Mouse (Mus musculus): ENCODE data around the gene Dnase1l3. TPM values are rescaled to one million over a fixed set of nuclear protein-coding genes. Genes with fewer than 3 reads are reported as not detected.
"Not testable (repeated sequence)": the region's sequence is repeated elsewhere in the genome, so short reads cannot be mapped to it uniquely, and the experiment has no call there.

Gene Dnase1l3
- polyA plus RNA-seq, 1 experiment from 2014 or later, result 0.04 TPM

DNA sequence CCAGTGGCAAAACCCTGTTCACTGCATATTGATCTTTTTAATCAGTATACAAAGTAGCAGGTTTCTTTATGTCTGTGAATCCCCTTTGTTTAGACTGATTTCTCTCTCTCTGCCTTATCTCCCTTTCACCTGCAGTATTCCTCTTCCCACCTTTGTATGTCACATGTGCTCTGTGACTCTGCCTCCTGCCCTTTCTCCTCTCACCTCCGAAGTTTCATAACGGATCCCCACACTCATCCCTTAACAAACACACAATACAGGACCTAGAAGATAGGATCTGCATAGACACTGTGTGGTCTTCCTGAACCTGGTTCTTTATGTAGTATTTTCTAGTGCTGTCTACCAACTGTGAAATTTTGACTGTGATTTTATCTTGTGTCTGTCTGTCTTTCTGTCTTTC lies 16.9 kb upstream of the Dnase1l3 start:
- no peak overlapping the region for H3K27ac ChIP-seq (ENCODE audit: poor library complexity, severe bottlenecking)
- no peak overlapping the region for H3K9ac ChIP-seq
- H3K4me3 ChIP-seq, result no peak overlapping the region
- H3K4me1 ChIP-seq (replicated peaks), result no peaks in the 10 kb centered on the region
- 78% methylated on average over 2 of the region's 2 CpGs for WGBS
- no peaks in the 10 kb centered on the region for H3K27me3 ChIP-seq (replicated peaks)
- ATAC-seq (ENCODE audit: insufficient number of reproducible peaks, low FRiP score), result no peak
- H3K9me3 ChIP-seq (replicated peaks), result no peaks in the 10 kb centered on the region
- H3K4me2 ChIP-seq, result no peak overlapping the region
- H3K36me3 ChIP-seq, result no peaks in the 10 kb centered on the region

DNA sequence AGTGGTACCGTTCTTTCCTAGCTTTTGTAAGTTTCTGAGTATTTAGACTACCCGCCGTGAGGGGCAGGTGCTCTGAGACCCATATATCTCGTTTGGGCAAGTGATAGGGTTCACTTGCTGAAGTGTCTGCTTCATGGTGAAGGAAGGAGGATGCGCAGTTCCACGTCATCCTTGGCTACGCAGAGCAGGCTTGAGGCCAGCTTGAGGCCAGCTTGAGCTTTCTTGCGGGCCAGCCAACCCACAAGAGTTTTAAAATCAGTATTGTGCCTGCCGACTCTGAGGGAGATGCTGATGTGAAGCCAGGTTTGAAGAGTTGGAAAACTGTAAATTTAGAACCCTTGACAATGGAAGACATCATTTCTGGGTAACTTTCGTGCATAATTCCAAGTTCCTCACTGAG lies 13.6 kb upstream of the Dnase1l3 start:
- no peak overlapping the region for H3K4me3 ChIP-seq
- H3K4me2 ChIP-seq, result no peak overlapping the region
- no peak overlapping the region for H3K27ac ChIP-seq (ENCODE audit: poor library complexity, severe bottlenecking)
- WGBS, result 86% methylated on average over 10 of the region's 10 CpGs
- no peaks in the 10 kb centered on the region for H3K36me3 ChIP-seq
- H3K4me1 ChIP-seq (replicated peaks), result peaks cover 9% of the 10 kb centered on the region
- H3K9ac ChIP-seq, result no peak overlapping the region
- H3K9me3 ChIP-seq (replicated peaks), result no peaks in the 10 kb centered on the region
- ATAC-seq (ENCODE audit: insufficient number of reproducible peaks, low FRiP score), result no peak
- peaks cover 9% of the 10 kb centered on the region; the same call in 1 of the 2 replicates for H3K27me3 ChIP-seq (replicated peaks)

DNA sequence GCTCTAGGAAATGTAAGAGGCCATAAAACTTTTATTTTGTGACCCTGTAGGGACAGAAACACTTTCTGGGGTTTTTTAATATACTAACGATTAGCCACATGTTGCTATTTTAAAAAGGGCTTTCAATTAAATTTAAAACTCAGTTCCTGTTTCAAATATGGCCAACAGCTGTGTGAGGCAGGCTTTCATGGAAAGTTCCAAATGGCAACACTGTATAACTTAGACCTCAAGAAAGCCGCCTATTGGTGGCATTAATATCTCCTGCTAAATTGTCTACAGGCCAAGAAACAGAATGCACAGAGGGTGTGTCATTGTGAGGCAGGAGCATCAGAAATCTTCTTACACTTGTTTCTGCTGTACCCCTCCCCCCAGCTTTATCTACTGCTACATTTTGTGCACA lies 13.1 kb upstream of the Dnase1l3 start:
- 75% methylated on average over 2 of the region's 2 CpGs for WGBS
- H3K4me1 ChIP-seq (replicated peaks), result peaks cover 9% of the 10 kb centered on the region
- H3K9me3 ChIP-seq (replicated peaks), result no peaks in the 10 kb centered on the region
- no peak overlapping the region for H3K9ac ChIP-seq
- ATAC-seq (ENCODE audit: insufficient number of reproducible peaks, low FRiP score), result no peak
- peaks cover 9% of the 10 kb centered on the region; the same call in 1 of the 2 replicates for H3K27me3 ChIP-seq (replicated peaks)
- H3K4me3 ChIP-seq, result no peak overlapping the region
- H3K27ac ChIP-seq (ENCODE audit: poor library complexity, severe bottlenecking), result no peak overlapping the region
- no peaks in the 10 kb centered on the region for H3K36me3 ChIP-seq
- H3K4me2 ChIP-seq, result no peak overlapping the region

DNA sequence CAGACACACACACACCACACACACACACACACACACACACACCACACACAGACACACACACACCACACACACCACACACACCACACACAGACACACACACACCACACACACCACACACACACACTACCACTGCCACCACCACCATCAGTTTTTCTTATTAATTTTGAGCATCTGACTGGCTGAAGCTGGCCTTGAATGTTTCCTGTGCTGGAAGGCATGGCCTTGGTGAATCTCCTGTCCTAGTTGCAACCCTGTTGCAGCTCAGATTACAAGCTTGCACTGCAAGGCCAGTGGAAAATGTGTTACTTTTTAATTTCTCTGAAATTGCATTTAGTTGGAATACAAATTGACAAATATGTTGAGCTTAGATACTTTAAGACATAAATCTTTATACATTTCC lies 12.7 kb upstream of the Dnase1l3 start:
- peaks cover 9% of the 10 kb centered on the region for H3K4me1 ChIP-seq (replicated peaks)
- H3K36me3 ChIP-seq, result no peaks in the 10 kb centered on the region
- no peak overlapping the region for H3K4me2 ChIP-seq
- H3K27me3 ChIP-seq (replicated peaks), result peaks cover 10% of the 10 kb centered on the region
- no peak overlapping the region for H3K9ac ChIP-seq
- no peak overlapping the region for H3K4me3 ChIP-seq
- ATAC-seq (ENCODE audit: insufficient number of reproducible peaks, low FRiP score), result no peak
- no peak overlapping the region for H3K27ac ChIP-seq (ENCODE audit: poor library complexity, severe bottlenecking)
- H3K9me3 ChIP-seq (replicated peaks), result no peaks in the 10 kb centered on the region

DNA sequence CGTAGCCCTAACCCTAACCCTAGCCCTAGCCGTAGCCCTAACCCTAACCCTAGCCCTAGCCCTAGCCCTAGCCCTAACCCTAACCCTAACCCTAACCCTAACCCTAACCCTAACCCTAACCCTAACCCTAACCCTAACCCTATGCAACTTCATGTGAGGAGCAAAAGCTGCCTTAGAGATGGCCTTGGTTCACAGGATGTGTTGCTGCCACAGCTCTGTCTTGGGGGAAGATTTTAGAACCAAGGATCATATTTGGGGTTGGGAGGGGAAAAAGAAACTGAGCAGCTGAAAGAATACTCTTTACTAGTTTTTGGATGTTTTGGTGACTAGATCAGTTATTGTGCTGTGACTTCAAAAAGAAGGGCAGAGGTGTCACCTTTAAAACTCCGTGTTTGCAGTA lies 11.7 kb upstream of the Dnase1l3 start:
- H3K4me2 ChIP-seq; H3K9ac ChIP-seq; H3K27ac ChIP-seq (ENCODE audit: poor library complexity, severe bottlenecking); H3K9me3 ChIP-seq (replicated peaks); H3K36me3 ChIP-seq; H3K4me3 ChIP-seq; ATAC-seq (ENCODE audit: insufficient number of reproducible peaks, low FRiP score): not testable (repeated sequence)
- Histone ChIP-seq H3K27me3 (replicated peaks) (peaks cover 19% of the 10 kb centered on the region), H3K4me1 (replicated peaks) (peaks cover 17% of the 10 kb centered on the region)
- 66% methylated on average over 3 of the region's 3 CpGs for WGBS

DNA sequence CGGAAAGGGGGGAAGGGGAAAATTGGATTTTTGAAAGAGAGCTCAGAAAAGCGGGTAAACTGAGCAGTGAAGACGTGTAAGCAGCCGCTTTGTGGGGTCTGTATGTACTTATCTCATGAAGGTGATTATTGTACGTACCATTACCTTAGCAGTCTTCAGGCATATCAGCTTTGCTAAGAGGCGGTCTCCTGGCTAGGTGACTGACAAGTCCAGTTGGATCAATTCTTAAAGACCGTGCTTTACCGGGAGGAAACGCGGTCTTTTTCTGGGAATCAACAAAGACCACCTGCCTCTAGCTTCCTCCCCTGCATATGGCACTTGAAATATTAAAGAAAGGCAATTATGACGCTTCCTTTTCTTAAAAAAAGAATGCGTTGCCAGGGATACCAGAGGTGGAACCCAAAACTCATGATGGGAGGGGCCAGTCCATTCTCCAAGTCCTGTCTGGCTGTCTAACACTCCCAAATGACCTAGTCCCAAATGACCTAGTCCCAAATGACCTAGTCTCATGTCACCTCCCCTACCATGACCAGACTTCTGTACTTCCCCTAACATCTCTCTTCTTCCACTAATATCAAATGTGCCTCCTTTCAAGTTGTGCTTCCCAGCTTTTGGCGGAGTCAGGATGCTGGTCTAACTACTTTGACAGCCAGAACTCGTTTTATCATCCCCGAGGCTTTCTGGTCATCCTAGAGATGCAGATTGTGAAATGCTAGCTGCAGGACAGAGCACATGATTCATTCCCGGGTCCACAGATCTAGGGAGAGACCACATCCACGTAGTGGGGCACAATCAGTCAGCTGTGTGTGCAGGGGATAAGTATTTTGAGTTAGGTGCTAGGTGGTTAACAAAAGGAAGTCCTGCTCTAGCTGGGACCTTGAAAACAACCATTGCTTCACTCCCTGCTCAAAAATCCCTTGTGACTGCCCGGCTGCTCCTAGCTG lies 9.6 kb upstream of the Dnase1l3 start:
- Histone ChIP-seq H3K9ac (peak overlapping the region; percentile 70; the same call in 1 of the 2 replicates), H3K27me3 (replicated peaks) (peaks cover 40% of the 10 kb centered on the region), H3K4me1 (replicated peaks) (peaks cover 18% of the 10 kb centered on the region), H3K4me3 (peak overlapping the region; percentile 68), H3K27ac (ENCODE audit: poor library complexity, severe bottlenecking) (no peak overlapping the region), H3K36me3 (no peaks in the 10 kb centered on the region), H3K9me3 (replicated peaks) (no peaks in the 10 kb centered on the region), H3K4me2 (peak overlapping the region; percentile 83)
- no peak for ATAC-seq (ENCODE audit: insufficient number of reproducible peaks, low FRiP score)
- 48% methylated on average over 18 of the region's 18 CpGs for WGBS

DNA sequence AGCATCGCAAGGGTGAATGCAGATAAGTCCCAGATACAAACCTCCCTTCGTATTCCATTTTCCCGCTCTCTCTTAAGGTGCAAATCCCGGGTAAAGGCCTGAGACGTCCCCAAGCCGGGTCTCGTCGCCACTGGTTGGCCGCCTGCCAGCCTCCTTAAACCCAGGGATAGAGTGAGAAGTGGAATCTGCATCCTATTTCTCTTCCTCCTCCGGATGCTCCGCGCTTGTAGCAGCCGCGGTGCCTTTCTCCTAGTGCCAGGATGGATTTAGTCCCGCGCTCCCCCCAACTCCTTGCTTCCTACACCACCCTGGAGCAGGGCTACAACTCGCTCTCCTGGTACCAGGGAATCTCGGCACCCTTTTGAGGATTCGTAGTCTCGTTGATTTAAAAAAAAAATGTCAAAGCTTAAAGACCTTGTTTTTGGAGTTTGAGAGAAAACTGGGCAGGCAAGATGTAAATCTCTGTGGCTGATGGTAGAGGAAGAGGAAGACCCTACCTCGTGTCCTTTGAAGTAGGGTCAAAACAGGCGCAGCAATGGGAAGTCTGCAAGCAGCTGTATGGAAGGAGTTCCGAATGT lies 8.8 kb upstream of the Dnase1l3 start:
- ATAC-seq (ENCODE audit: insufficient number of reproducible peaks, low FRiP score), result peak; percentile 30
- Histone ChIP-seq H3K4me2 (peak overlapping the region; percentile 83), H3K4me1 (replicated peaks) (peaks cover 18% of the 10 kb centered on the region), H3K36me3 (no peaks in the 10 kb centered on the region), H3K9me3 (replicated peaks) (no peaks in the 10 kb centered on the region), H3K27ac (ENCODE audit: poor library complexity, severe bottlenecking) (no peak overlapping the region), H3K9ac (peak overlapping the region; percentile 70), H3K27me3 (replicated peaks) (peaks cover 47% of the 10 kb centered on the region), H3K4me3 (peak overlapping the region; percentile 68)
- 2% methylated on average over 23 of the region's 23 CpGs for WGBS

DNA sequence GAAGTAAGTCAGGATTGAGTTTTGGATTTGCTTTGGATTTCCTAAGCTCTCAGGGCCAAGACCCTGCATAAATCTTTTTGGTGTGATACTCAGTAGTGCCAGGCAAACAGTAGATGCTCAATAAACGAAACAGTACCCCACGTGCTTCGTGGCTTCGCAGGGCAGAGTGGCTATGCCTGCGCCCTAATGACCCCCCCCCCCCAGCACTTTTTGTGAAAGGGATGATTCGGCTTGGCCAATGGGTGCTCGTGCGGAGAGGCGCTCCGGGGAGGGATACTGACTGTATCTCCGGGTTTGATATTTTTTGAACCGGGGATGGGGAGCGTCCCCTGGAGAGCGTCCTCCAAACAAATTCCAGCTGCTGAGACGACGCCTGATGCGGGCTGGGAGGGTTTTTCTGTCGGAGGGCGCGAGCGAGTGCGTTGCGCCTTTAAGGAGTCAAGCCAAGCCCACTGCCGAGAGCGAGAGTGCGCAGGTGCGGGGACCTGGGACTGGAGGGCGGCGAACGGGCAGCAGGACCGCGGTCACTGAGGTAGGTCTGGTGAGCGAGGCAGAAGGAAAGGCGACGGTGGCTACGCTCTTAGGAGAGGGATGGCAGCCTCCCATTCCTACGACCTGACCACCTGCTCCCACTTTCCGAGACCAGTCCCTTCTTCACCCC lies 8.2 kb upstream of the Dnase1l3 start, which contains the start of gene Abhd6:
Gene Abhd6 (plus strand): TSS at position 471 of the 661 bp plus-strand sequence.
- Histone ChIP-seq H3K27ac (ENCODE audit: poor library complexity, severe bottlenecking) (no peak within 1 kb of the TSS), H3K36me3 (no peaks in the 10 kb centered on the region), H3K4me3 (peak within 1 kb of the TSS; percentile 68), H3K9me3 (replicated peaks) (no peaks in the 10 kb centered on the region), H3K4me1 (replicated peaks) (peaks cover 18% of the 10 kb centered on the region), H3K9ac (peak within 1 kb of the TSS; percentile 70), H3K4me2 (peak within 1 kb of the TSS; percentile 83), H3K27me3 (replicated peaks) (peaks cover 47% of the 10 kb centered on the region)
- ATAC-seq (ENCODE audit: insufficient number of reproducible peaks, low FRiP score), result peak; percentile 75
- 2% methylated on average over 38 of the region's 38 CpGs for WGBS

DNA sequence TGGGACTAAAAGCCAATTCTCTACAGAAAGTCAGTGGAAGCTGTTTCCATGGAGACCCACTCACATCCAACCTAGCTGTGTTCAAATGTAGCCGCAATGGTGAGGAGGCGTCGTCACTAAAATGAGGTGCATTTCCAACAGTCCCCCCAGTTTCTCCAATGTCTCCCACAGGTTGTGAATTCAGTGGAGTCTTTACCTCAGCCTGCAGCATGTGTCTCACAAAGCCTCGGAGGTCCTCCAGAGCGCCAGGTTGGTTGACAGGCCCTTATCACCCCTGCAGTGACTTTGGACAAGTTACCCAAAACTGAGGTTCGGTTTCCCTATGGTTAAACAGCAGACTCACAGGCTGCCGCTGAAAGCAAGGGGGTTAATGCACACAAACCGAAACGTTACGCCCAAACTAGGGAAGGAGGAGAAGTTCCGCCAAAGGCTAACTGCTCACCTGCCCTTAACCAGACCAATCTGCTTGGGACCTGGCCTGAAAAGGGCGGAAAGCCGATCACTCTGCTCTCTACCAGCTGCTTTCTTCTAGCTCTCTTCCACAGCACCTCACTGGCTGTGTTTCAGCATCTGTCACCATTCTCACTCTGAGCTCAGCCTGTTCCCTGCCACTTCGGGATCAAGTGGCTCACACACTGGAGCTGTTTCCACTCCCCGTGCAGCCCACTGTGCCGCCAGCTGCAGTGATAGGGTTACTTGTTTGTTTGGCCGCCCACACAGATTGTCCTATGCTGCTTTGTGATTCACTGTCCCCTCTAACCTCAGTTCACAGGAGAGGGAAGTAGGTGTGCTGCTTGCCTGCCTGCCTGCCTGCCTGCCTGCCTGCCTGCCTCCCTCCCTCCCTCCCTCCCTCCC lies 6.7 kb upstream of the Dnase1l3 start:
- no peaks in the 10 kb centered on the region for H3K9me3 ChIP-seq (replicated peaks)
- peak overlapping the region; percentile 45 for H3K4me2 ChIP-seq
- peak overlapping the region; percentile 53 for H3K9ac ChIP-seq
- no peak overlapping the region for H3K27ac ChIP-seq (ENCODE audit: poor library complexity, severe bottlenecking)
- H3K27me3 ChIP-seq (replicated peaks), result peaks cover 47% of the 10 kb centered on the region
- 16% methylated on average over 17 of the region's 17 CpGs for WGBS
- no peak for ATAC-seq (ENCODE audit: insufficient number of reproducible peaks, low FRiP score)
- H3K4me3 ChIP-seq, result peak overlapping the region; percentile 9; the same call in 1 of the 2 replicates
- peaks cover 18% of the 10 kb centered on the region for H3K4me1 ChIP-seq (replicated peaks)
- H3K36me3 ChIP-seq, result no peaks in the 10 kb centered on the region

DNA sequence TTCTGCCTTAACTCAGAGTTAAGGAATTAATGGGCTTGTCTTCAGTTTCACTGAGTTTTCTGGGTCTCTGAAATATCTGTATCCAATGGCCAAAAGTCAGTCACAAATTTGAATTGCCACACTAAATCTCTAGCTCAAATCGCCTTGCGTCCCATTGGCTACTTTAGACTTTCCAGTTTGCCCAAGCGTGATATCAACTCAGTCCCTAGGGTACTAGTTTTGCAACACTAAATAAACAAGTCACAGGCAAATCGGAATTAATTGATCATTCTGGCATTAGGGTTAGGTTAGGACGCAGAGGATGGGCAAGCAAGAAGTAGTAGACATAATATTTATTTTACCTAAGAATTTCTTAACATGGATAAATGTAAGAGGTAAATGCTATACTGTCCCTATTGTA lies 5.9 kb upstream of the Dnase1l3 start:
- H3K36me3 ChIP-seq, result no peaks in the 10 kb centered on the region

More for the DNA sequence above, 5.9 kb upstream of the Dnase1l3 start:
- H3K27me3 ChIP-seq (replicated peaks), result peaks cover 47% of the 10 kb centered on the region
- no peak overlapping the region for H3K4me2 ChIP-seq
- H3K9ac ChIP-seq, result no peak overlapping the region
- H3K4me1 ChIP-seq (replicated peaks), result peaks cover 18% of the 10 kb centered on the region
- H3K9me3 ChIP-seq (replicated peaks), result no peaks in the 10 kb centered on the region
- 72% methylated on average over 5 of the region's 5 CpGs for WGBS
- no peak for ATAC-seq (ENCODE audit: insufficient number of reproducible peaks, low FRiP score)
- no peak overlapping the region for H3K4me3 ChIP-seq
- no peak overlapping the region for H3K27ac ChIP-seq (ENCODE audit: poor library complexity, severe bottlenecking)

Measured in heart, embryonic 12.5 days (tissue).